11 mouse cellular contexts compared by ENCODE assay signal in the genomic region with DNA sequence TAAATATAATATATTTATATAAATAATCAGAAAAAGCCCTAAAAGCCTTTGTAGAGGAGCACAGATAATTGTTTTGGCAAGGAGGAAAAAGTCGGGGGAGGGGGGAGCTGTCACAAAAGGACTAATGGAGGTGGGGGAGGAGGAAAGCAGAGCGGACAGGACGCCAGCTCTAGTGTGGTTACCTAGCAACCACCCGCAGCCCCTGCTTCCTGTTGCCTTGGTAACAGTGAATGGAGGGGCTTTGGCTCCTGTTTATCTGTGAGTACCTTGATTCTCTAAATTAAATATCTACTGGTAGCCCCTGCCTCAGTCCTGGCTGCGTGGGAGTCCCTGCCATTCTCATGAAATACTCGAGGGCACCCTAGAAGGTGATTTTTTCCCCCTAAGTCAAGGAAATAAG. TPM values are rescaled to one million over a fixed set of nuclear protein-coding genes. Genes with fewer than 3 reads are reported as not detected.
DNase-seq lines count a peak whose midpoint lies in the region; ATAC-seq lines count a peak whose summit lies in the region.
"Had no signal": no experiment of that assay in that cellular context is flagged by ENCODE, and none has a peak within 500 bp of the region (broad histone marks: within the 10 kb centered on the region; RNA-seq: fewer than 3 reads in every experiment).

No protein-coding gene starts in this region.

- H3K9me3 ChIP-seq in forebrain, embryonic 16.5 days (ENCODE audit: control insufficient read depth, low read length), result no peaks in the 10 kb centered on the region
- H3K9me3 ChIP-seq in midbrain, embryonic 13.5 days, result no peaks in the 10 kb centered on the region
- H3K9me3 ChIP-seq: liver, embryonic 13.5 days had no signal

- 0 out of 2 replicates have a peak, but pooled peaks cover 2% of the 10 kb centered on the region for H3K36me3 ChIP-seq in forebrain, embryonic 16.5 days (ENCODE audit: control insufficient read depth, insufficient read depth)
- H3K36me3 ChIP-seq in midbrain, embryonic 13.5 days, result peaks cover 2% of the 10 kb centered on the region; the same call in 1 of the 2 replicates
- H3K36me3 ChIP-seq: liver, embryonic 13.5 days had no signal

- peak overlapping the region; percentile 84 for H3K4me2 ChIP-seq in forebrain, embryonic 16.5 days (ENCODE audit: low read length)
- peak overlapping the region; percentile 77 for H3K4me2 ChIP-seq in midbrain, embryonic 13.5 days (replicated peaks)
- H3K4me2 ChIP-seq: liver, embryonic 13.5 days had no signal

- H3K4me3 ChIP-seq in forebrain, embryonic 16.5 days (replicated peaks; ENCODE audit: low read length), result peak overlapping the region; percentile 50
- H3K4me3 ChIP-seq in midbrain, embryonic 13.5 days (replicated peaks), result peak overlapping the region; percentile 73
- H3K4me3 ChIP-seq: liver, embryonic 13.5 days had no signal

- DNase-seq in ZHBTc4 (ENCODE audit: low read depth, low spot score), result peak; percentile 29
- DNase-seq in urinary bladder, postnatal 14 days (ENCODE audit: low spot score), result no peak
- DNase-seq in heart, postnatal 4 days, result no peak
- no peak for DNase-seq in kidney, adult 9 months
- no peak for DNase-seq in adrenal gland, postnatal 10 days
- DNase-seq: gastrocnemius, postnatal 10 days; liver, embryonic 13.5 days had no signal

- no peaks in the 10 kb centered on the region for H3K27me3 ChIP-seq in forebrain, embryonic 16.5 days (replicated peaks; ENCODE audit: control insufficient read depth, insufficient read depth, low read length)
- H3K27me3 ChIP-seq in midbrain, embryonic 13.5 days, result no peaks in the 10 kb centered on the region

- peak overlapping the region; percentile 72 for H3K27ac ChIP-seq in forebrain, embryonic 16.5 days (ENCODE audit: low read length)
- H3K27ac ChIP-seq in midbrain, embryonic 13.5 days, result peak overlapping the region; percentile 87
- H3K27ac ChIP-seq: liver, embryonic 13.5 days had no signal

- H3K4me1 ChIP-seq in forebrain, embryonic 16.5 days (replicated peaks; ENCODE audit: control insufficient read depth, insufficient read depth, low read length), result peaks cover 55% of the 10 kb centered on the region
- peaks cover 66% of the 10 kb centered on the region for H3K4me1 ChIP-seq in midbrain, embryonic 13.5 days (replicated peaks)
- H3K4me1 ChIP-seq: liver, embryonic 13.5 days had no signal

- peak; percentile 29 for ATAC-seq in CD4-positive, CD25-positive, alpha-beta regulatory T cell, adult 4 months
- ATAC-seq in forebrain, embryonic 16.5 days, result peak; percentile 67
- peak; percentile 51 for ATAC-seq in midbrain, embryonic 13.5 days
- ATAC-seq: intestine, embryonic 16.5 days had no signal

- H3K9ac ChIP-seq in forebrain, embryonic 16.5 days (replicated peaks; ENCODE audit: low read depth, low read length), result peak overlapping the region; percentile 33
- peak overlapping the region; percentile 70 for H3K9ac ChIP-seq in midbrain, embryonic 13.5 days (replicated peaks)
- H3K9ac ChIP-seq: liver, embryonic 13.5 days had no signal

- WGBS in forebrain, embryonic 16.5 days, result 2% methylated on average over 6 of the region's 6 CpGs
- WGBS in midbrain, embryonic 13.5 days, result 2% methylated on average over 6 of the region's 6 CpGs

RNA-seq across cellular contexts. Expression of gene Aen, which starts 11.5 kb away (rescaled TPM):
- 10 to 100 TPM; 21.7 to 28.3 TPM for polyA plus RNA-seq in CD4-positive, CD25-positive, alpha-beta regulatory T cell, adult 4 months (2017; shearing (Covaris generic))
- 60.1 and 65.6 TPM in 2 replicates for polyA plus RNA-seq in forebrain, embryonic 16.5 days (2015; fragmentation: Nextera tagmentation; extraction: Ambion mirVana)
- 47.0 and 49.9 TPM in 2 replicates for polyA plus RNA-seq in midbrain, embryonic 13.5 days (2015; fragmentation: Nextera tagmentation; extraction: Ambion mirVana)
- 10 to 100 TPM; 33.4 to 33.7 TPM for total RNA-seq in heart, postnatal 4 days (2021)
- total RNA-seq in adrenal gland, postnatal 10 days (2021), result 10 to 100 TPM; 23.3 to 26.6 TPM

RNA-seq across cellular contexts. Expression of gene Isg20, which starts 29.1 kb away (rescaled TPM):
- 100 to 1,000 TPM; 108 to 134 TPM for polyA plus RNA-seq in CD4-positive, CD25-positive, alpha-beta regulatory T cell, adult 4 months (2017; shearing (Covaris generic))
- 2.0 TPM in 2 replicates for polyA plus RNA-seq in forebrain, embryonic 16.5 days (2015; fragmentation: Nextera tagmentation; extraction: Ambion mirVana)
- polyA plus RNA-seq in midbrain, embryonic 13.5 days (2015; fragmentation: Nextera tagmentation; extraction: Ambion mirVana), result 0.21 and 0.40 TPM in 2 replicates
- total RNA-seq in heart, postnatal 4 days (2021), result 1 to 10 TPM; 3.1 to 6.4 TPM
- 1 to 10 TPM; 6.5 to 8.8 TPM for total RNA-seq in adrenal gland, postnatal 10 days (2021)

RNA-seq across cellular contexts. Expression of gene Det1, which starts 37.1 kb away (rescaled TPM):
- 10 to 100 TPM; 18.5 to 24.1 TPM for polyA plus RNA-seq in CD4-positive, CD25-positive, alpha-beta regulatory T cell, adult 4 months (2017; shearing (Covaris generic))
- 16.3 and 17.5 TPM in 2 replicates for polyA plus RNA-seq in forebrain, embryonic 16.5 days (2015; fragmentation: Nextera tagmentation; extraction: Ambion mirVana)
- 17.7 and 18.1 TPM in 2 replicates for polyA plus RNA-seq in midbrain, embryonic 13.5 days (2015; fragmentation: Nextera tagmentation; extraction: Ambion mirVana)
- 1 to 10 TPM; 6.1 to 8.6 TPM for total RNA-seq in heart, postnatal 4 days (2021)
- 10 to 100 TPM; 12.2 to 14.2 TPM for total RNA-seq in adrenal gland, postnatal 10 days (2021)

Comparison
In these comparisons a context has a peak if more than half of its experiments do, and no peak if none do; other contexts are left out.
1. RNA of gene Isg20, which starts 29.1 kb away (polyA plus RNA-seq): 108 to 134 TPM in CD4-positive, CD25-positive, alpha-beta regulatory T cell, adult 4 months; 2.0 TPM in forebrain, embryonic 16.5 days and 0.21 to 0.40 TPM in midbrain, embryonic 13.5 days; every median in the first group is over 10 times any median in the second.
2. Peak in every context shown above with its lines, with median percentiles within 50 percentile points of each other: ATAC-seq.